Mouse (Mus musculus): Measurements from ENCODE around the gene Chmp5.
A peak's percentile ranks its signal among the peaks of the same experiment; 100 is the strongest.
"Not testable (repeated sequence)": the region's sequence is repeated elsewhere in the genome, so short reads cannot be mapped to it uniquely, and the experiment has no call there.

Gene Chmp5

GRCm38 (mm10) chr4:40948160-40948708 is at the start of gene Chmp5, which contains the start of gene Bag1:
TSS of gene Chmp5 (plus strand) at chr4:40948407.
TSS of gene Bag1 (minus strand) at chr4:40948294.
- DNase-seq: peak; percentile 99

- no peak for DNase-seq
Measured at GRCm38 (mm10) chr4:40898476-40899044, 49.6 kb upstream of the Chmp5 start.

- DNase-seq: no peak
Measured at GRCm38 (mm10) chr4:40899264-40899663, 48.9 kb upstream of the Chmp5 start.

GRCm38 (mm10) chr4:40900071-40900470 is 48.1 kb upstream of the Chmp5 start:
- no peak for DNase-seq

- no peak for DNase-seq
Measured at GRCm38 (mm10) chr4:40900612-40901011, 47.6 kb upstream of the Chmp5 start.

GRCm38 (mm10) chr4:40906298-40906697 is 41.9 kb upstream of the Chmp5 start:
- no peak for DNase-seq

GRCm38 (mm10) chr4:40908261-40908969 is 39.8 kb upstream of the Chmp5 start:
- DNase-seq: peak; percentile 6 to 29

- no peak for DNase-seq
Measured at GRCm38 (mm10) chr4:40914287-40914867, 33.8 kb upstream of the Chmp5 start.

- no peak for DNase-seq
Measured at GRCm38 (mm10) chr4:40915947-40916346, 32.3 kb upstream of the Chmp5 start.

GRCm38 (mm10) chr4:40916592-40917155 is 31.5 kb upstream of the Chmp5 start:
- no peak for DNase-seq

GRCm38 (mm10) chr4:40919785-40920184 is 28.4 kb upstream of the Chmp5 start, which contains the start of gene Spink4:
TSS of gene Spink4 (plus strand) at chr4:40920052.
- no peak for DNase-seq

GRCm38 (mm10) chr4:40920576-40920975 is 27.6 kb upstream of the Chmp5 start:
- DNase-seq: no peak

- DNase-seq: no peak
Measured at GRCm38 (mm10) chr4:40921288-40921687, 26.9 kb upstream of the Chmp5 start.

GRCm38 (mm10) chr4:40923087-40923651 is 25.0 kb upstream of the Chmp5 start:
- DNase-seq: no peak

GRCm38 (mm10) chr4:40925568-40925967 is 22.6 kb upstream of the Chmp5 start:
- no peak for DNase-seq

- DNase-seq: no peak
Measured at GRCm38 (mm10) chr4:40929046-40929445, 19.2 kb upstream of the Chmp5 start.

- no peak for DNase-seq
Measured at GRCm38 (mm10) chr4:40933694-40934093, 14.5 kb upstream of the Chmp5 start.

GRCm38 (mm10) chr4:40934369-40934768 is 13.8 kb upstream of the Chmp5 start:
- DNase-seq: not testable (repeated sequence)

GRCm38 (mm10) chr4:40936175-40936839 is 11.9 kb upstream of the Chmp5 start:
- DNase-seq: peak in 1 of 2 experiments; percentile 25

GRCm38 (mm10) chr4:40938793-40939192 is 9.4 kb upstream of the Chmp5 start:
- DNase-seq: no peak

- no peak for DNase-seq
Measured at GRCm38 (mm10) chr4:40943651-40944050, 4.6 kb upstream of the Chmp5 start.

- no peak for DNase-seq
Measured at GRCm38 (mm10) chr4:40946516-40947121, 1.6 kb upstream of the Chmp5 start.

Measured in cerebellum, adult 18-20 months (tissue).